Mouse (Mus musculus): ENCODE results near the gene Fut11. TPM values are rescaled to one million over a fixed set of nuclear protein-coding genes. Genes with fewer than 3 reads are reported as not detected.
A peak's percentile ranks its signal among the peaks of the same experiment; 100 is the strongest.

Fut11 gene
- 24.9 and 27.2 TPM in 2 replicates for polyA plus RNA-seq (2016; fragmentation: Nextera tagmentation; extraction: Ambion mirVana)

GRCm38 (mm10) chr14:20694884-20695760 lies at the start of gene Fut11:
Gene Fut11, plus strand, starts transcription at chr14:20694968.
- H3K9me3 ChIP-seq: no peaks in the 10 kb centered on the region
- WGBS: under 1% methylated on average over 106 of the region's 111 CpGs
- H3K9ac ChIP-seq (replicated peaks): peak within 1 kb of the TSS; percentile 87
- peak within 1 kb of the TSS; percentile 95 for H3K27ac ChIP-seq
- peak within 1 kb of the TSS; percentile 79 for H3K4me3 ChIP-seq (replicated peaks)
- peak; percentile 93 for ATAC-seq (ENCODE audit: insufficient number of reproducible peaks, insufficient read depth, low FRiP score, low TSS enrichment, low read depth)
- H3K27me3 ChIP-seq: no peaks in the 10 kb centered on the region
- H3K4me1 ChIP-seq (replicated peaks): peaks cover 35% of the 10 kb centered on the region
- H3K36me3 ChIP-seq: peaks cover 66% of the 10 kb centered on the region
- peak within 1 kb of the TSS; percentile 81 for H3K4me2 ChIP-seq

DNA sequence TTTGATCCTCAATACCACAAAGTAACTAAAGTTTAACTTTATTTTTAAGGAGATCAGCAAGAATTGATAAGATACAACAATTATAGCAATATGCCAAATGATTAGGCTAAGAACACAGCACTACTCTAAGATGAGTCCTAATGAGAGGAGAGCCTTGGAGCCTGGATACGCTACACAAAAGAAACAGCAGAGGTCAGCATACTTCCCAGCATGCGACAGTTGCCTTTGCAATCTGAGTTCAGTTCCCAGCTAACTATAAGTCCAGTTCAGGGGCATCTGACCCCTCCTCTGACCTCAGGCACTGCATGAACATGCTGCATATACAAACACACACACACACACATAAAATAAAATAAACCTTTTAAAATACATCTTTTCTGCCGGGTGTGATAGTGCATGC lies 49.2 kb upstream of the Fut11 start:
- Histone ChIP-seq H3K9me3 (no peaks in the 10 kb centered on the region), H3K9ac (replicated peaks) (no peak overlapping the region), H3K4me2 (no peak overlapping the region), H3K4me1 (replicated peaks) (peaks cover 8% of the 10 kb centered on the region; the same call in 1 of the 2 replicates), H3K27ac (no peak overlapping the region), H3K27me3 (no peaks in the 10 kb centered on the region), H3K36me3 (no peaks in the 10 kb centered on the region), H3K4me3 (replicated peaks) (no peak overlapping the region)
- 38% methylated on average over 3 of the region's 3 CpGs for WGBS
- ATAC-seq (ENCODE audit: insufficient number of reproducible peaks, insufficient read depth, low FRiP score, low TSS enrichment, low read depth): no peak

DNA sequence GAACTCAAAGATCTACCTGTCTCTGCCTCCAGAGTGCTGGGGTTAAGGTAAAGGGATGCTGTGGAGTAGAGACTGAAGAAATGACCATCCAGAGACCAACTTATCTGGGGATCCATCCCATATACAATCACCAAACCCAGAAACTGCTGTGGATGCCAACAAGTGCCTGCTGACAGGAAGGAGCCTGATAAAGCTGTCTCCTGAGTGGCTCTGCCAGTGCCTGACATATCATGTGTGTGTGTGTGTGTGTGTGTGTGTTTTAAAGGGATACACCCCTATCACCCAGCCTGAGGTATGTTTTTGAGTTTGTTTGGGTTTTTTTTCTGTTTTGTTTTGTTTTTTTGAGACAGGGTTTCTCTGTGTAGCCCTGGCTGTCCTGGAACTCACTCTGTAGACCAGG lies 48.4 kb upstream of the Fut11 start:
- H3K4me3 ChIP-seq (replicated peaks): no peak overlapping the region
- H3K36me3 ChIP-seq: no peaks in the 10 kb centered on the region
- no peak for ATAC-seq (ENCODE audit: insufficient number of reproducible peaks, insufficient read depth, low FRiP score, low TSS enrichment, low read depth)
- H3K4me1 ChIP-seq (replicated peaks): peaks cover 8% of the 10 kb centered on the region; the same call in 1 of the 2 replicates
- no peaks in the 10 kb centered on the region for H3K9me3 ChIP-seq
- H3K27ac ChIP-seq: no peak overlapping the region
- H3K4me2 ChIP-seq: no peak overlapping the region
- H3K27me3 ChIP-seq: no peaks in the 10 kb centered on the region
- H3K9ac ChIP-seq (replicated peaks): no peak overlapping the region

GRCm38 (mm10) chr14:20651000-20651399 lies 43.8 kb upstream of the Fut11 start:
- Histone ChIP-seq H3K9ac (replicated peaks) (no peak overlapping the region), H3K4me1 (replicated peaks) (no peaks in the 10 kb centered on the region), H3K27ac (no peak overlapping the region), H3K4me2 (no peak overlapping the region), H3K36me3 (no peaks in the 10 kb centered on the region), H3K9me3 (no peaks in the 10 kb centered on the region), H3K27me3 (no peaks in the 10 kb centered on the region), H3K4me3 (replicated peaks) (no peak overlapping the region)
- WGBS: 79% methylated on average over 2 of the region's 2 CpGs
- no peak for ATAC-seq (ENCODE audit: insufficient number of reproducible peaks, insufficient read depth, low FRiP score, low TSS enrichment, low read depth)

- H3K4me1 ChIP-seq (replicated peaks): no peaks in the 10 kb centered on the region
- H3K27me3 ChIP-seq: no peaks in the 10 kb centered on the region
- ATAC-seq (ENCODE audit: insufficient number of reproducible peaks, insufficient read depth, low FRiP score, low TSS enrichment, low read depth): no peak
- no peak overlapping the region for H3K9ac ChIP-seq (replicated peaks)
- H3K27ac ChIP-seq: no peak overlapping the region
- H3K9me3 ChIP-seq: no peaks in the 10 kb centered on the region
- WGBS: 63% methylated on average over 4 of the region's 4 CpGs
- no peak overlapping the region for H3K4me3 ChIP-seq (replicated peaks)
- no peaks in the 10 kb centered on the region for H3K36me3 ChIP-seq
- H3K4me2 ChIP-seq: no peak overlapping the region
These were observed 43.0 kb upstream of the Fut11 start for GRCm38 (mm10) chr14:20651722-20652256.

DNA sequence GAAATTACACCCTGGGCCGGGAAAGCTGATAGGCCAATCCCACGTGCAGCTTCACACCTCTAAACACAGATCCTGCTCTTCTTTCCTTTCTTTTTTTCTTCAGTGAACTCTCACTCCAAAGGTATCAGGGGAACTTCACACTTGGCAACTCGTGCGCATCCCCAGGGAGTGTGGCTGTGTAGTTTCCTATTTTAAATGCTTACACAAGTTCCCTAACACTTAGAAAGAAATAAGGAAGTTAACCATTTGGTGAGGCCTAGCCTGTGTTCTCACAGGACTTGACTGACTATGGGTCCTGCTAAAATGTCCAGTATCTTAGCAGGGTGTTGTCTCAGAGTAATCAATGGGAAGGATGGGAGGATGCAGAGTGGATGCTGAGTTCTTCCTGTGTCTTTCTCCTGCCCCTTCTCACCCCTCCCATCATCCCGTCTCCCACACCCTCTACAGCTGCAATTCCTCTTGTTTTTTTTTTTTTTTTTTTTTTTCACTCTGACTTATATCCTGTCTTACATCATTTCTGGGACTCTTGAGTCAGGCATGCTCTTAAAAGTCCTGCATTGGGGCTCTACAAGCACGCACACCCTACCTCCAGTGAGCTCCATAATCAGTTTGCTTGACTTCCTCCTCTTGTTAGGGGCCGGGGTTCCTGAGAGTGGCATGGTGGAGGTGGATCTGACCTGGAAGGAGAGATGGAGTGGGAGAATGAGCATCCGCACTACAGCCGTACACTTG lies 39.9 kb upstream of the Fut11 start:
- Histone ChIP-seq H3K4me2 (no peak overlapping the region), H3K27ac (no peak overlapping the region), H3K36me3 (no peaks in the 10 kb centered on the region), H3K4me1 (replicated peaks) (no peaks in the 10 kb centered on the region), H3K9me3 (no peaks in the 10 kb centered on the region), H3K4me3 (replicated peaks) (no peak overlapping the region), H3K27me3 (no peaks in the 10 kb centered on the region), H3K9ac (replicated peaks) (no peak overlapping the region; the same call in 1 of the 2 replicates)
- no peak for ATAC-seq (ENCODE audit: insufficient number of reproducible peaks, insufficient read depth, low FRiP score, low TSS enrichment, low read depth)
- WGBS: 77% methylated on average over 9 of the region's 9 CpGs

DNA sequence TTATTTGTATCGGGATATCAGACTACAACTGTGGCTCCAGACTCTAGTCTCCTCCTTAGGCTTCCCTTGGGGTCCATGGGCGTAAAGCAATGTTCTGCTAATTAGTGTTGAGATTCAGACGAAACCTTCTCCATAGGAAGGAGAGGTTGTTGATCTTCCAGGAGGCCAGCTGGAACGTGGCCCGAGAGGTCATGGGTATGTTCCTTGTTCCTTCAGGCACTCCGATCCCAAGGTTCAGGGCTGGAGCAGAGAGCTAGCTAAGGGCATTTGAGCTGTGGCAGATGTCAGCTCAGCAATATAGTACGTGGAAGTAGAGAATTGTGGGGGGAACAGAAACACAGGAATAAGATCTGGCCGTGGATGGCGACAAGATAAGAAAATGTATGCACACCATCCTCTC lies 39.0 kb upstream of the Fut11 start:
- no peak overlapping the region for H3K9ac ChIP-seq (replicated peaks)
- no peaks in the 10 kb centered on the region for H3K36me3 ChIP-seq
- H3K4me2 ChIP-seq: no peak overlapping the region
- peaks cover 5% of the 10 kb centered on the region; the same call in 1 of the 2 replicates for H3K4me1 ChIP-seq (replicated peaks)
- WGBS: 74% methylated on average over 9 of the region's 9 CpGs
- no peak for ATAC-seq (ENCODE audit: insufficient number of reproducible peaks, insufficient read depth, low FRiP score, low TSS enrichment, low read depth)
- no peaks in the 10 kb centered on the region for H3K9me3 ChIP-seq
- H3K27ac ChIP-seq: no peak overlapping the region
- no peak overlapping the region for H3K4me3 ChIP-seq (replicated peaks)
- H3K27me3 ChIP-seq: no peaks in the 10 kb centered on the region

GRCm38 (mm10) chr14:20656361-20656760 lies 38.4 kb upstream of the Fut11 start, which contains the start of gene Myoz1:
Gene Myoz1, minus strand, starts transcription at chr14:20656540.
- Histone ChIP-seq H3K9ac (replicated peaks) (no peak within 1 kb of the TSS; the same call in 1 of the 2 replicates), H3K27me3 (no peaks in the 10 kb centered on the region), H3K36me3 (no peaks in the 10 kb centered on the region), H3K9me3 (no peaks in the 10 kb centered on the region), H3K4me1 (replicated peaks) (peaks cover 6% of the 10 kb centered on the region), H3K4me3 (replicated peaks) (no peak within 1 kb of the TSS), H3K4me2 (no peak within 1 kb of the TSS), H3K27ac (no peak within 1 kb of the TSS)
- 40% methylated on average over 11 of the region's 11 CpGs for WGBS
- no peak for ATAC-seq (ENCODE audit: insufficient number of reproducible peaks, insufficient read depth, low FRiP score, low TSS enrichment, low read depth)

- H3K4me2 ChIP-seq: no peak overlapping the region
- H3K4me1 ChIP-seq (replicated peaks): peaks cover 20% of the 10 kb centered on the region
- peaks cover 9% of the 10 kb centered on the region for H3K27me3 ChIP-seq
- H3K36me3 ChIP-seq: no peaks in the 10 kb centered on the region
- H3K4me3 ChIP-seq (replicated peaks): no peak overlapping the region
- H3K9ac ChIP-seq (replicated peaks): no peak overlapping the region
- no peaks in the 10 kb centered on the region for H3K9me3 ChIP-seq
- no peak for ATAC-seq (ENCODE audit: insufficient number of reproducible peaks, insufficient read depth, low FRiP score, low TSS enrichment, low read depth)
- H3K27ac ChIP-seq: no peak overlapping the region
These were observed 36.4 kb upstream of the Fut11 start for GRCm38 (mm10) chr14:20658326-20658725.

GRCm38 (mm10) chr14:20658902-20659301 lies 35.9 kb upstream of the Fut11 start:
- no peaks in the 10 kb centered on the region for H3K9me3 ChIP-seq
- peaks cover 13% of the 10 kb centered on the region for H3K27me3 ChIP-seq
- no peak overlapping the region for H3K4me2 ChIP-seq
- no peaks in the 10 kb centered on the region for H3K36me3 ChIP-seq
- WGBS: 83% methylated on average over 6 of the region's 6 CpGs
- no peak overlapping the region for H3K4me3 ChIP-seq (replicated peaks)
- peaks cover 20% of the 10 kb centered on the region for H3K4me1 ChIP-seq (replicated peaks)
- H3K27ac ChIP-seq: no peak overlapping the region
- ATAC-seq (ENCODE audit: insufficient number of reproducible peaks, insufficient read depth, low FRiP score, low TSS enrichment, low read depth): no peak
- no peak overlapping the region for H3K9ac ChIP-seq (replicated peaks)

GRCm38 (mm10) chr14:20659687-20660086 lies 35.1 kb upstream of the Fut11 start:
- H3K4me1 ChIP-seq (replicated peaks): peaks cover 27% of the 10 kb centered on the region
- 96% methylated on average over 7 of the region's 7 CpGs for WGBS
- ATAC-seq (ENCODE audit: insufficient number of reproducible peaks, insufficient read depth, low FRiP score, low TSS enrichment, low read depth): no peak

More at GRCm38 (mm10) chr14:20659687-20660086, 35.1 kb upstream of the Fut11 start:
- H3K27me3 ChIP-seq: peaks cover 13% of the 10 kb centered on the region
- H3K4me2 ChIP-seq: no peak overlapping the region
- no peak overlapping the region for H3K9ac ChIP-seq (replicated peaks)
- H3K27ac ChIP-seq: no peak overlapping the region
- no peaks in the 10 kb centered on the region for H3K9me3 ChIP-seq
- no peak overlapping the region for H3K4me3 ChIP-seq (replicated peaks)
- H3K36me3 ChIP-seq: no peaks in the 10 kb centered on the region
